Mouse (Mus musculus): Measurements from ENCODE around the gene Gm5129.

DNA sequence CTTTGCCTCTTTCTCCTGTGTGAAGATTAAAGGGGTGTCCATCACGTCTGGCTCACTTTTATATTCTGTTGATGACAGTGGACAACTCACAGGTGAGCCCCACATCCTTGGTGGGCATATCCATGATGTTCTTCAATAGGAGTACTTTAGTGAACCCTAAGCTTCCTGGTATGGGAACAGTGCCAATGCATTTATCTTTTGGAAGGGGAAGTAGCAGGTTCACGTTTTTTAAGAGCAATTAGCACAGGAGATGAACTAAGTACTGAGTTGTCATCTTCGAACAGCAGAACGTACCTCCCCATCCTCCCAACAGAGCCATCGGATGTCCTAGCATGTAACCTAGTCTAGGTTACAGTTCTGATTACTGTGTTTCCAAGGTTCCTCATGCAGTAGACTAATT, 23.6 kb upstream of the Gm5129 start:
- TF ChIP-seq CTCF (IDR thresholded peaks at IDR 0.05 in 2 of 3, conservative IDR thresholded peaks at IDR 0.05 in 1 of 3; ENCODE audit: control insufficient read depth in 1 of 3, insufficient read depth in 1 of 3, low read depth in 2 of 3, low read length in 3 of 3, poor library complexity in 1 of 3, severe bottlenecking in 1 of 3) (no peak), ZC3H11A (IDR thresholded peaks at IDR 0.05; ENCODE audit: low read depth, low read length) (no peak), GATA1 (IDR thresholded peaks at IDR 0.05; ENCODE audit: low read depth, low read length) (no peak), MAX (IDR thresholded peaks at IDR 0.05; ENCODE audit: low read length) (no peak), EP300 (IDR thresholded peaks at IDR 0.05; ENCODE audit: low read depth in 1 of 2, low read length in 2 of 2) (peak in 1 of 2 experiments; percentile 63; a peak in 2 of 4 replicates), POLR2A (IDR thresholded peaks at IDR 0.05; ENCODE audit: control insufficient read depth in 1 of 2, insufficient read depth in 1 of 2, low read depth in 1 of 2, low read length in 2 of 2, poor library complexity in 1 of 2) (no peak), TCF12 (IDR thresholded peaks at IDR 0.05; ENCODE audit: low read depth, low read length) (no peak), JUND (IDR thresholded peaks at IDR 0.05; ENCODE audit: low read depth, low read length) (no peak), USF1 (IDR thresholded peaks at IDR 0.05; ENCODE audit: low read depth, low read length) (no peak), CHD2 (IDR thresholded peaks at IDR 0.05; ENCODE audit: low read length) (no peak), E2F4 (IDR thresholded peaks at IDR 0.05; ENCODE audit: borderline replicate concordance, low read depth, low read length) (no peak), ETS1 (IDR thresholded peaks at IDR 0.05; ENCODE audit: low read depth, low read length) (no peak)

Measured in MEL (cell line).